Mouse (Mus musculus): ENCODE measurements around the gene Ube3b.

Ube3b gene

DNA sequence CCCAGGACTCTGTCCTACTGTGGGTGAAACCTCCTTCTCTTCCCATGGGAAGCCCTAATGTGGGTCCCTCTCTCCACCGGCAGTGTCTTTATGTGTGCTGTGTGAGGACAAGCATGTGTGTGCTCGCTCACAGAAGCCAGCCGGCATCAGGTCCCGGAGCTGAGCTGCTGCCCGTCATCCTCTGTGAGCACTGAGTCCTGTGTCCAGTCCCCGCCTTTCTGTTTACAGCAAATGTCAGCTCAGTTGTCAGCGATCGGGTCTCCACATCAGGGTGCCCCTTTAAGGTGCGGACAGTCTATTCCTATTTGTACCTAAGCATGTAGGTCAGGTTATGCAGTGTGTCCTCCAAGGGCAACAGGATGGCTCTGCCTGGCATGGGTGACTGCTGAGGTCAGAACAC lies 6.8 kb upstream of the Ube3b start:
- no peak for DNase-seq (ENCODE audit: low read depth, low spot score)

DNA sequence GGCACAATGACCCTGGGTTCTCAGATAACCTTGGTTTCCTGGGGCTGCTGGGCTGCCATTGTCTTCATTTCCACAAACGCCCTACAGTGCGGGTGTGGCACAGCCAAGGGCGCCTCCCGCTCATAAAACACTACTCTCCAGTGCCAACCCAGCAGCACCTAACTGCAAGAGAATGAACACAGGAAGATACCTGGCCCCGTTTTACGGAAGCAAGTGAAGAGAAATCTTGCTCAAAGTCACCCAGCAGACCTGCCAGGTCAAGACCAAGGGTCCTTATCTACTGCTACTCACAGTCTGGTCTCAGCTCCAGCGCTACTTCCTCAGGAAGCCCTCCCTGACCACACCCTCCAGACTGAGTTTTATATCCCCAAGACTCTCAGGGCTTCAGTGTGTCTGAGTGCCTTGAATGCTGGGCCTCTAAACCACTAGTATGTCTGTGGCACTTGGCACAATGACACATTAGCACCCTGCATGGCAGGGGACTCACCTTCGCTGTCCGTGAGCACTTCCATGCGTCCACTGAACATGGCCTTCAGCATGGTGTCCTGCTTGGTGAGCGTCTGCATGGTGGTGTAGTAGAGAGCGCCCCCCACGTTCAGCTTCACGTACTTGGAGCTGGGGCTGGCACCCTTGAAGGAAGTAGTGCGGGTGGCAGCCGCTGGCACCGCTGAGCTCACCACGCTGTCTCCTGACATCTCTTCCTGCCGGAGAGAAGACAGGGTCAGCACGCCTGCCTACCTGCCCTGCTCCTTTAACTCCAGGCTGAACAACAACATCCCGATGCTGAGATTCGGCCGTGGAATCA lies 5.8 kb upstream of the Ube3b start:
- no peak for DNase-seq (ENCODE audit: low read depth, low spot score)

DNA sequence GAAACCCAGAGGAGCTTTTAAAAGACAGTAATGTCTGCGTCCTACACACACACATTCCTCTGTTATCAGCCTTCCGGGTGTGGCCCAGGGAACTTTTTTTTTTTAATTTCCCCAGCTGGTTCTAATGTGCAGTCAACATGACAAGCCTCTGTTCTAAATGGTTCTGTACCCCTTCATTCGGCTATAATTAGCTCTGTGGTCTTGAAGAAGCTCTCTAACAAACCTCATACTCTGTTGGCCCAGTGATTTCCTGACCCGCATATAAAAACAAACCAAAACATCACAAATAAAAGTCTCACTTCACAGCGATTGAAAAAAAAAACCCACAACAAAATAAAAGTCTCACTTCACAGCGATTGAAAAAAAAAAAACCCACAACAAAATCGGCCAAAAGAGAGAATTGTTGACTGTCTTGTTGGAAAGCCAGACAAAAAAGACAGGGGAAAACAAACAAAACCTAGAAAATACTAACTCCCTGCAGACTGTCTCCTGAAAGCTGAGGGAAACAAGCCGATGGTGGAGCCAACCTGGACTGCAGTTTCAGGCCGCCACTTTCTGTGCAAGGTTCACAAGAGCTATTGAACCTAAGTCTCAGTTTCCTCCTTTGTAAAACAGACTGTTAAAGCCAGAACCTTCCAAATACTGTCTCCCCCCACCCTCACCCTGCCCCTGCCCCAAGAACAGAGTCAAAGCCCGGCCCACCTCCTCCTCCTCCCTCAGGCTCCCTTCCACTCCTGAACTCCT lies 2.1 kb upstream of the Ube3b start:
- peak; percentile 81 for DNase-seq (ENCODE audit: low read depth, low spot score)

DNA sequence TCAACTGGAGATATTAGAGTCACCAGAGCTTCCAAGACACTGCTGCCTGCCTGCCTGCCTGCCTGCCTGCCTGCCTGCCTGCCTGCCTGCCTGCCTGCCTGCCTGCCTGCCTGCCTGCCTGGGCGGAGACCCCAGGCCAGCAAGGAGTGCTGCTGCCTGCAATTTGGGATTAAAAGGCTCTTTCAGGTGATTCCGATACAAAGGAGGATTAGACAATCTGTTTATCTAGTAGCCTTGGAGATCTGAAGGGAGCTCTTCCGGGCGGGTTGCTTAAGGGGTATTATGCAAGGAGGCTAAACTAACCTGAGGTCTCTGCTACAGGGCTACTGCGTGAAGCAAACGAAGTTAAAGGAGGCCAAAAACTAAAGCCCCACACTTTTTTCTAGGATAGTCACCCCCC lies 1.5 kb upstream of the Ube3b start:
- DNase-seq (ENCODE audit: low read depth, low spot score) = peak; percentile 17

DNA sequence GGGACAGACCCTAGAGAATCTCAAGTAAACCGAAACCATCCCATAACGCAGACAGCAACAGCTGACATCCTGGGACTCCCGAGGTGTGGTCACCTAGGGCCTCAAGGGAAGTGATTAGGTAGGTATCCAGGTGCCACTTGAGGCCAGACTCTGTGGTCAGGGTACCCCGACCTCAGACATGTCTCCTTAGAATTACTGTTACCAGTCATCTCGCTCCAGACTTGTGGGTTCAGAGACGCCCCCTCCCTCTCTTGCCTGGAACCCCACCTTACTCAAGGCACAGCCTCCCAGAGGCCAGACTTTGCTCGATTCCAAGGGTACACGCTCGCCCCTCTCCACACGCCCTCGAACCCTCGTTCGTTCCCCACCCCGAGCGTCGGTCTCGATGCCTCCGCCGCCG lies 644 bp upstream of the Ube3b start:
- peak; percentile 59 for DNase-seq (ENCODE audit: low read depth, low spot score)

DNA sequence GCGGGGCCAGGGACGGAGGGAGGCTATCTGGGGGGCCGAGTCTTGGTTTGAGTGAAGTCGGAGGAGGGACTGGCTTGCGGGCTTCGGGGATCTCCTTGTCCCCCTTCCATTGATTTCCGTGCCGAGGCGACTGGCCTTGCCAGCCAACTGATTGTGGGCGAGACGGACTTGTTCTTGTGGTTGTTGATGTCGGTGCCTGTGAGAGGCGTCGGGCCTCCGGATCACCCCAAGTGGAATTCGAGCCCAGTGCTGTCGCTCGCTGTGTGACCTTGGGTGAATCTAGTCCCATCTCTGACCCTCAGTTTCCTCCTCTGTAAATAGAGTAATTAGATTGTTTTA lies 575 bp downstream of the Ube3b start:
- no peak for DNase-seq (ENCODE audit: low read depth, low spot score)

DNA sequence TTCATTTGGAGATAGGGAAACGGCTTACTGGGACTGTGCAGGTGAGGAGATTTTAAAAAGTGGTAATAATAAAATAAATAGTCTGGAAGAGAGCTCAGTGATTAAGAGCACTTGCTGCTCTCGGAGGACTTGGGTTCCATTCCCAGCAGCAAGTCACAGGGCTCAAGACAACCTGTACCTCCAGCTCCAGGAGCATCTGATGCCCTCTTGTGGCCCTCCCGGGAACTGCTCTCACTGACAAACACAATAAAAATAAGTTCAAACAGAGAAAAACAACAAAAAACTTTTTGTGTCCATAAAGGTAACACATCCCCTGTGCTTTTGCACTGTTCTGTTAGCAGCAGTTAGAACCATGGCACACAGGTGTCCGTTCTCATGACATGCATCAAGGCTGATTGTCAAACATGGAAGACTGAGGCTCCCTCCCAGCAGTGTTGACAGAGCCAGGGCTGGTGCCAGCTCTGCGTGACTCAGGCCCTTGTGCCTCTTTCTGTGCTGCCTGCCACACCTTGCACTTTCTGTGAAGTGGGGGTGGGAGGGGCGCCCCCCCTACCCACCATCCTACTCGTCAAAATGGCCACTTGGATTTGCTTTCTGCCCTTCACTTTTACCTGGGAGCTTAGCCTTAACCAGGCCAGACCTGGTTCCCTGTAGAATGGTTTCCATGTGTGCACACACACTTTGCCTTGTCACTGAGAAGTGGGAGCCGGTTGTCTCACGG lies 2.9 kb downstream of the Ube3b start:
- DNase-seq (ENCODE audit: low read depth, low spot score) = peak; percentile 64

DNA sequence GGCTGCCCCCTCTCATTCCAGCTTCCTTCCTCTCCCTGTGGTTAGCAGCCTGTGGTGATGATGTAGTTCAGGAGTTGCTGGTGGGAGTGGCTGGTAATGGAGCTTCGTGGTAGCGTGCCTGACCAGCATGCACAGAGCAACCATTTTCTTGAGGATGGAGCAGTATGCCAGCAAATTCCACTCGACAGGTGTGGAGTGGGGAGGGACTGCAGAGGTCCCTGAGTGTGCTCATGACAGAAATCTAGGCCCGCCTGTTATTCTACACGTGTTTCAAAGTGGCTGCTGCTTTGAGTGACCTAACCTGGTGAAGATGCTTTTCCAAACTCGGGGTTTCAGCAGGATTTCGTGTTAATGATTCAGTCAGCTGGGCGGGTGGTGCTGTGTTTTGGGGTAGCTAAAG lies 4.0 kb downstream of the Ube3b start:
- no peak for DNase-seq (ENCODE audit: low read depth, low spot score)

DNA sequence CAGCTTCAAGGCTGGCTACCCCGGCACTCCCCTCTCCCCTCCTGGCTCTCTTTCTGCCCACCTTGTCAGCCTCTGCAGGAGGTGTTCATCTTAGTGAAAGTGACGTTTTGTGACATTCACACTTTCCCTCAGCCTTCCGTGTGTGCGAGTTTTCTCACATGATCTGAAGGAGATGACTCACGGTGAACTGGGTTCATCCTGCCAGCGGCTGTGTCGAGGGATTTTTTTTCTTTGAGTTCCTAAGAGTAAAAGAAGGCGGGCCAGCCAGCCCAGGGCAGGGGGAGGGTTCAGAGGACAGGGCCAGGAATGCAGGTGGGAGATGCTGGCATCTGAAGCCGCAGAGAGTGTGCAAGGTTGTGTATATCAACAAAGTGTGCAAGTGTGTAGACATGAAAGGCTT lies 12.8 kb downstream of the Ube3b start:
- no peak for DNase-seq (ENCODE audit: low read depth, low spot score)

DNA sequence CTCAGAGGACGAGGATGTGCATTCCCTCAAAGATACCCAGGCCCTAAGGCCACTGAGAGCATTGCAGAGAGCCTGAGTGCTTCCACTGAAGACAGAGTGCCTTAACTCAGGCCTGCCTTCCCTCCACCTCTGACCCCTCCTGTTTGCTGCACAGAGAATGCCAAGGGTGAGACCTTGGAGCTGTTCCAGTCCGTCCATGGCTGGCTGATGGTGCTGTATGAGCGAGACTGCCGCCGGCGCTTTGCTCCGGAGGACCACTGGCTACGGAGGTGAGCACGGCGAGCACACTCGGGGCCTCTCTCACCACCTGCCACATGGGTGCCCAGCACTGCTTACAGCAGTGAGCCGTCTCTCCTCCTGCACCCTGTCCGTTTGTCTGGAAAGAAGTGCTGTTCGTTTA lies 26.2 kb downstream of the Ube3b start:
- DNase-seq (ENCODE audit: low read depth, low spot score) = no peak

DNA sequence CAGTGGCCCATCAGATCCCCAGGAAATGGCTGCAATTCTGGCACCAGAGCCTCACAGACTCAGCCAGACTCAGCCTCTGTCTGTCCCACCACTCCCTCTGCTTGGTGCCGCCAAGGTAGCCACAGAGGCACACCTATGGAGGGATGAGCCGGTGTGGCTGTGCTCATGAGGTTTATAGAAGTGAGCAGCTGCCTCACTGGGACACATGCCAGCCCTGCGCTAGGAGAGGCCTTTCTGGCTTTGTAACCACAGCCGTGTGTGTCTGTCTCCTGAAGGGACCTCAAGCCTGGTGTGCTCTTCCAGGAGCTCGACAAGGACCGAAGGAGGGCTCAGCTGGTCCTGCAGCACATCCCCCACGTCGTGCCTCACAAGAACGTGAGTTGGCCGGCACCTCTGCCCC lies 26.9 kb downstream of the Ube3b start:
- no peak for DNase-seq (ENCODE audit: low read depth, low spot score)

DNA sequence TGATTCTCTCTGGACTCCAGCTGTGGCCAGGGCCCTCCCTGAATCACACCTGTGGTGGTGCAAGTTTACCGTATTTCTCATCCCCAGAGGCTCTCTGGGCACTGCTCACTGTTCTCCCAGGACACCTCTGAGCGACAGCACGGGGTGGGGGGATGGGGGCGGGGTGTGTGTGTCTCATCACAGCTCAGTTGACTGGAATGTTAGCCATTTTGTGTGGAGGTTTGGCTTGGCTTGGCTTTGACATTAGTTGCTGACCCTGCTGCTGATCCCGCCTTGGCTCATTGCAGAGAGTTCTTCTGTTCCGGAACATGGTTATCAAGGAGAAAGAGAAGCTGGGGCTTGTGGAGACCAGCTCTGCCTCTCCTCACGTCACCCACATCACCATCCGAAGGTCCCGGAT lies 27.4 kb downstream of the Ube3b start:
- DNase-seq (ENCODE audit: low read depth, low spot score) = no peak

DNA sequence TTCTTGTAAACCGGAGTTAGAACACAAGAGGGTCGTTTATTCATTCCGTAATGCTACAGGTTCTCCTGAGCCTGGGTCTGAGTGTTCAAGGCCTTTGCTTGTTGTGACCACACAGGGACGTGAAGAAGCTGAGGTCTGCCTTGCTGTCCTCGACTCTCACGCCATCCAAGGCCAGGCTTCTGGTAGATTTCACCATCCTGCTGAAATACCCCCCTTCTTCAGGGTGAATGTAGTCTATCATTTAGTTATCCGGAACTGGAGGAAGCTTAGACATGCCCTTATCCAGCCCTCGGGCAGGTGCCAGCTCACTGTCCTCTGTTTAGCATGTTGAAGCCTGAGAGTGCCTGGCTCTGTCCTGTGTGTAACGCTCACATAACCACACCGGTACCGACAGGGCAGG lies 28.4 kb downstream of the Ube3b start:
- DNase-seq (ENCODE audit: low read depth, low spot score) = no peak

DNA sequence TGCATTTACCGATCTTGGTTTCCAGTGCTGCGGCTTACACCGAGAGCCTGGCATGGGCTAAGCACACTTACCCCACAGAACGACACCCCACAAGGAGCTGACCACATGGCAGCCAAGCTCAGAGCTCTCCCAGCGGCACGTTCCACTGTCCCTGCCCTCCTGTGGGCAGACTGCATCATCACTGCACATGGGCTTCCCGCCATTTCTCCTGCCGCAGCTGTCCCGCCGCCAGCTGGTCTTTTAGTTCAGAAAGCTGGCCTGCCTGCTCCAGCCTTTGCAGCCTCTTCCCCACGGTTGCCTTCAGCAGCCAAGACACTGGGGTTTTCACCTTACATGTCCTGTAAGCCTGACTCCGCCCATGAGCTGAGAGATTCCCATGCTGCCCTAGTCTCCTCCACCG lies 30.0 kb downstream of the Ube3b start:
- DNase-seq (ENCODE audit: low read depth, low spot score) = no peak

DNA sequence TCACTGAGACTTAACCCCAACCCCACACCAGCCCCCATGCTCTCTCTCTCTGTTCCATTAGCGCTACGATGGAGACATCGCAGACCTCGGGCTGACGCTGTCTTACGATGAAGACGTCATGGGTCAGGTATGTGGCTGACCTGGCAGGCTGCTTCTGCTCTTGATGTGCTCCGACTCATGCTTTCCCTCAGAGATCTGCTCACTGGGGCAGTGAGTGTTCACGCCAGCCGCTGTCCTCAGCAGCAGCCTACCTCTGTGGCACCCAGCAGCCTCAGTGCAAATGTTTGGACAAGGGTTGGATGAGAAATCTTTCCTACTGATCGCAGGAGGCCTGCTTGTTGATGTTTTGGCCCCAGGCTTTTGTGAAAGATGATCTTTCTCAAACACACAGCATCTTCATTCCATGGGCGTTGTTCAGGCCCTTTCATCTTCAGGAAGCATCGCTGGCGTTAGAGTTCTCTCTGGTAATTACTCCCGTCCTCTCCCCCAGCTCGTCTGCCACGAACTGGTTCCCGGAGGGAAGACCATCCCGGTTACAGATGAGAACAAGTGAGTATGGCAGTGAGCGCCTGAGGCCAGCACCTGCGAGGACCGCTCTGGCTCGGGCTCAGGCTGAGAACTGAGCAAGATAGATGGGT lies 32.1 kb downstream of the Ube3b start:
- DNase-seq (ENCODE audit: low read depth, low spot score) = no peak

DNA sequence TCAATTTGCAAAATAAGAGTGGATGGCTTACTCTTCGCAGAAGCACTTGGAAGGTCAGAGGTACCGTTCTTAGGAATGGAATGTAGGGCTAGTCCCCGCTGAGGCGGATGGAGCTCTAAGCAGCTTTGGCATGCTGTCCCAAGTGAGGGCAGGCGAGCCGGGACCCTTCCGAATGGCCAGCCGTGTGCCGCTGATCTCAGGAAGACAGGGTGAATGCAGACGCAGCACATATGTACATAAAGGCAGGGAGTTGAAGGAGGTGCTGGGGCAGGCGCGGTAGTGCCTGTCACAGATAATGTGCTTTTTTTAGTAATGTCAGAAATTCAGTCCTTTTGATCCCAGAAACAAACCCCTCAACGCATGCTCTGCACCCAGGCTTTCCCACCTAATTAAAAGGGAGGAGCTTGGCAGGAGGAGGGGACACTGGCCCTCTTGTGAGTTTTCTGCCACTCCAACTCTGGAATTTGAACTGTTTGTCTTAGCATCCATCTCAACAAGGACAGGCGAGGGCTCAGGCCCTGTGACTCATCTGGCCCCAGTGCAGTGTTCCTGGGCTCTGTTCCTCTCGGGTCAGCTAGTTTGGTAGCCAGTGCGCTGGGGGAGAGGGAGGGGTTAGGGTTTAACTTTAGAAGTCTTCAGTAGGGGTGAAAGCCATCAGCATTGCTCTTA lies 32.8 kb downstream of the Ube3b start:
- DNase-seq (ENCODE audit: low read depth, low spot score) = no peak

DNA sequence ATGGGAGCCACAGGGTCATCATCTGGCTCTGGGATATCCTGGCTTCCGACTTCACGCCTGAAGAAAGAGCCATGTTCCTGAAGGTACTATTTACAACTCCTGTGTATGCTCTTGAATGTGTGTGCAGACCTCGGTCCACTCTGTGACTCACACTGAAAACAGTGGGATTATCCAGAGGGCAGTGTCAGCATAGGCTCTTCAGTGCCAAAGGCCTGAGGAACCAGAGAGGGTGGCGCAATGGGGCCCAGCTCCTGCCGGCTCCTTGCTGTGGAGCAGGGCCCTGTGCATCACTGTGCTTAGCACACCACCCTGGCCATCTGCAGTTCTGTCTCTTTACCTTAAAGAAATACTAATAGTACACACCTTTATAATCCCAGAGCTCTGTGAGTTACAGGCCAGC lies 35.2 kb downstream of the Ube3b start:
- no peak for DNase-seq (ENCODE audit: low read depth, low spot score)

DNA sequence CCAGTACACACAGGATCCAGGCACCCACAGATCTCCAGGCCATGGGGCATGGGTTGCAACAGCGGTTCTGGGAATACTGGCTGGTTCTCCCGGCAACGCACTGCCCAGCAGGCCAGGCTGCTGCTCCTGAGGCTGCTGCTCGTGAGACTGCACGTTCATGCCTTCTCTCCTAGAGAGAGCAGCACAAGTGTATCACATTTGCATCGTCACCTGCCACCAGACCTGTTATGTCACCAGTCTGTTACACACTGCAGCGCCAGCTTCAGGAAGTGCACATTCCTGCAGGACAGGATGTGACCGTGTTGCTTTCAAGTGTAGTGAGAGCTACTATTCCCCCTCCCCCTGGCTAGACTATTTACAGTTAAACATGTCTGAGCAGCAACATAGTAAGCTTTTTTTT lies 36.4 kb downstream of the Ube3b start:
- no peak for DNase-seq (ENCODE audit: low read depth, low spot score)

DNA sequence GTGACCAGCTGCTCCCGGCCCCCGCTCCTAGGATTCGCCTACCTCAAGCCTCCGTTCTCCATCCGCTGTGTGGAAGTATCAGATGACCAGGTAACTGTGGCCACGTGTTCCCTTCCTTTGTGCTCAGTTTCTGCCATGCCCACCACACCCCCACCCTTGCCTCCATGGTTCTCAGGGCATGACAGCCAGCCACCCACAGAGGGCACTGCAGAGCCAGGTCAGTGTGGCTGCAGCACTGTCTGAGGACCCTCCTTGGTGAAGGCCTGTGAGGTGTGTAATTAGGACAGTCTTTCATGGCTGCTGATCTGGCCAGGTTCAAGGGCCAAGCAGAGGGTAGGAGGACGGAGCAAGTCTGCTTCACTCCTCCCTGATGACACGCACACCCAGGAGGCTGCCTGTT lies 38.1 kb downstream of the Ube3b start:
- DNase-seq (ENCODE audit: low read depth, low spot score) = no peak

DNA sequence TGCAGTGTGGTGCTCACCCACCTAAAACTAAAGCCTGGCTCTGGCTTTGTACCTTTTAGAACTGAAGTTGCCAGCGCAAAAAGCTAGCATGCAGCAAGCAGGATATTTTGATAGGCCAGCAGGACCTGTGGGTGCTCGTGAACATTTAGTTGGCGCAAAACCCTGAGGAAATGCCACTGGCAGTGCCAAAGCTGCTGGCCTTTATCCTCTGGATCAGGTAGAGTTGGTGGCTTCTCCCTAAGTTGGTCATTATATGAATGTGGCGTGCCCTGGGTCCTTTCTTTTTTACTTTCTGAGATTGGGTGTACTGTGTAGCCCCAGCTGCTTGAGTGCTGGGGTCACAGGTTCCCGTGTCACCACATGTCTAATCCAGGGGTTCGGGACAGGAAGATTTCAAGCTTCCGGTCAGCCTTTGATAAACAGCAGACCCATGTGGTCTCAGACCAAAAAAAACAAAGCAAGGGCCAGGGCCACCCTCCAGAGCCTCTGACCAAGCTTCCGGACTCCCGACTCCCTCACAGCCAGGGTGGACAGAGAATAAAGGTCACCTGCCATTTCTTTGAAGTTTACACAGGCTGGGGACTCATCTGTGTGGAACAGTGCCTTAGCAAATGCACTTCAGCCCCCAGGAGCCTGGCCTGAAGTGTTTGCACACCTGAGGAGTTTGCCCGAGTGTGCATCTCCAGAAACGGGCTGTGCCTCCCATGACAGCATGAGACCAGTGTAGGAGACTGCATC lies 41.3 kb downstream of the Ube3b start:
- no peak for DNase-seq (ENCODE audit: low read depth, low spot score)

DNA sequence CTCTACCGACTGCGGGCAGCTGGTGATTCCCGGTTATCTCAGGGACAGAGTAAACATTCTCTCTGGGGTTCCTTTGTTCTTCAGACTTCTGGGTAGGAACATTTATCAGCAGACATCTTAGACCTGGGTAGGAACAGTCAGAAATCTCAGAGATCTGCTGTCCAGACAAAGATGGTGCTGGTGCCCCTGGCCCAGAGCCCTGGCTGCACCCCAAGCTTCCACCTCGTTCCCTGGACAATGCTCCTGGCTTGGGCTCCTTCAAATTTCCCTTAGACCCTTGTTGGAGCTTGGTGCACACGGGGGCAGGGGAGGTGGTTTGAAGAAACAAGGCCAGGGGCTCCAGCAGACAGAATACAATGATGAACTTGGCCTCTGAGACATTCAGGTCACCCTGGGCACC lies 42.2 kb downstream of the Ube3b start:
- DNase-seq (ENCODE audit: low read depth, low spot score) = no peak
